Mouse (Mus musculus) cerebellum, adult 11-12 months (tissue): Measurements from ENCODE around the gene Fabp3.

Experiments used
- DNase-seq: peaks from one replicate; pipeline ENCODE4 v3.0.0; 2022

The Fabp3 gene

GRCm38 (mm10) chr4:130308231-130309081, at the start of gene Fabp3, which contains the start of gene Gm10570:
TSS of gene Fabp3 (plus strand) at chr4:130308595.
TSS of gene Gm10570 (minus strand) at chr4:130308674.
- DNase-seq, result peak; percentile 83

GRCm38 (mm10) chr4:130260406-130260805, 48.0 kb upstream of the Fabp3 start:
- DNase-seq, result no peak

GRCm38 (mm10) chr4:130264131-130264530, 44.3 kb upstream of the Fabp3 start:
- DNase-seq, result no peak

GRCm38 (mm10) chr4:130264698-130265349, 43.6 kb upstream of the Fabp3 start:
- DNase-seq, result peak; percentile 70

- no peak for DNase-seq
Measured at GRCm38 (mm10) chr4:130266601-130267000, 41.8 kb upstream of the Fabp3 start.

- DNase-seq, result no peak
Measured at GRCm38 (mm10) chr4:130267069-130267468, 41.3 kb upstream of the Fabp3 start.

GRCm38 (mm10) chr4:130268736-130269135, 39.7 kb upstream of the Fabp3 start:
- no peak for DNase-seq

- DNase-seq, result peak; percentile 86
Measured at GRCm38 (mm10) chr4:130270089-130270488, 38.3 kb upstream of the Fabp3 start.

- DNase-seq, result peak; percentile 59
Measured at GRCm38 (mm10) chr4:130270611-130271347, 37.6 kb upstream of the Fabp3 start.

GRCm38 (mm10) chr4:130273698-130274345, 34.6 kb upstream of the Fabp3 start:
- peak; percentile 80 for DNase-seq

GRCm38 (mm10) chr4:130274346-130275015, 33.9 kb upstream of the Fabp3 start:
- peak; percentile 77 for DNase-seq

GRCm38 (mm10) chr4:130275016-130275822, 33.2 kb upstream of the Fabp3 start:
- DNase-seq, result peak; percentile 64

- DNase-seq, result no peak
Measured at GRCm38 (mm10) chr4:130275823-130276105, 32.6 kb upstream of the Fabp3 start.

- no peak for DNase-seq
Measured at GRCm38 (mm10) chr4:130276573-130277176, 31.7 kb upstream of the Fabp3 start.

GRCm38 (mm10) chr4:130279105-130279504, 29.3 kb upstream of the Fabp3 start, which contains the start of gene Serinc2:
TSS of gene Serinc2 (minus strand) at chr4:130279205.
- DNase-seq, result no peak

GRCm38 (mm10) chr4:130282856-130283255, 25.5 kb upstream of the Fabp3 start:
- no peak for DNase-seq

GRCm38 (mm10) chr4:130283826-130284225, 24.6 kb upstream of the Fabp3 start:
- no peak for DNase-seq

GRCm38 (mm10) chr4:130286531-130286930, 21.9 kb upstream of the Fabp3 start:
- no peak for DNase-seq

- DNase-seq, result no peak
Measured at GRCm38 (mm10) chr4:130289824-130290223, 18.6 kb upstream of the Fabp3 start.

GRCm38 (mm10) chr4:130292271-130292670, 16.1 kb upstream of the Fabp3 start:
- peak; percentile 75 for DNase-seq

GRCm38 (mm10) chr4:130294513-130294912, 13.9 kb upstream of the Fabp3 start:
- DNase-seq, result no peak
